Mouse (Mus musculus) frontal cortex, adult (tissue): ENCODE measurements around the gene Mllt6.
"Not testable (repeated sequence)": the region's sequence is repeated elsewhere in the genome, so short reads cannot be mapped to it uniquely, and the experiment has no call there.

Experiments
- ATAC-seq: cut with Nextera tagmentation; 2 replicates; pipeline ENCODE4 v1.9.2; 2017; ENCODE audit warnings: mild to moderate bottlenecking, moderate library complexity, mixed read lengths; ENCODE audit not compliant: low TSS enrichment

Mllt6 gene

DNA sequence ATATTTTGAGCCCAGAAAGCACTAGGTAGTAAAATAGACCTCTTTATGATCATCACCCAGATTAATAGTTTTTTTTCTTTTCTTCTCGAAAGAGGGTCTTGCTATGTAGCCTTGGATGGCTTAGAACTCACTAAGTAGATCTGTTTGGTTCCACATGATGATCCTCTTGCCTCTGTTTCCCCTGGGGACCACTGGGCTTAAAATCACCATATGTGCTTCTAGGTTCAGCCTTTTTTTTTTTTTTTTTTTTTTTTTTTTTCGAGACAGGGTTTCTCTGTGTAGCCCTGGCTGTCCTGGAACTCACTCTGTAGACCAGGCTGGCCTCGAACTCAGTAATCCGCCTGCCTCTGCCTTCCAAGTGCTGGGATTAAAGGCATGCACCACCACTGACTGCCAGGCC, 14.7 kb upstream of the Mllt6 start:
- not testable (repeated sequence) for ATAC-seq

GRCm38 (mm10) chr11:97650341-97650740, 12.9 kb upstream of the Mllt6 start:
- no peak for ATAC-seq

GRCm38 (mm10) chr11:97653376-97653775, 9.8 kb upstream of the Mllt6 start:
- ATAC-seq, result not testable (repeated sequence)

GRCm38 (mm10) chr11:97654210-97654609, 9.0 kb upstream of the Mllt6 start:
- no peak for ATAC-seq

DNA sequence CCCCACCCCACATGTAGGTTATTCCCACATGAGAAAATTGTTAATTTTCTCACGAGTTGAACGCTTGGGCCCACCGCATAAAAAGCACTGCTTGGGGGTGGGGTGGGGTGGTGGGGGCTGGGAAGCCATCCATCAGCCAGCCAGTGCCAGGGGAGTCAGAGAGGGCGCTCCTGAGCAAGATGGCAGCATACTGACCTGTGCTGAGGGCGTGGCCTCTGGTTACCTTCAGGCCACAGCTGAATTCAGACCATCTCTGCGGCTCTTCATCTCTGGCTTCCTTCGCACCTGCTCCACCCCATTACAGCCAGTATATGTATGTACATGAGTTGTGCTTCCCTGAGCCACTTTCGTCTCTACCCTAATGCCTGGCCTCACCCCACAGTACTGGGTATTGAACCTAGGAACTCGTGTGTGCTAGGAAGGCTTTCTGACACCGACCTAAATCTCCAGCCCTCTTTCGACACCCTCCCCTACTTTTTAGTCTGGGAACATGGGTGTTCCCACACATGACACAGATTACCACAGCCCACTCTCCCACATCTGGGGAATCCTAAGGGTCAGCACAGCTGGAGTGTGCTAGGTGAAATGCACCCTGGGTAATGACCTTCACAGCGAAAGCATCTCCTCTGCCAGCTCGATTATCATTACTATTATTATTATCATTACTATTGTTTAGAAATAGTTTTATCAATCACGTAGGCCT, 6.8 kb upstream of the Mllt6 start:
- ATAC-seq, result no peak

DNA sequence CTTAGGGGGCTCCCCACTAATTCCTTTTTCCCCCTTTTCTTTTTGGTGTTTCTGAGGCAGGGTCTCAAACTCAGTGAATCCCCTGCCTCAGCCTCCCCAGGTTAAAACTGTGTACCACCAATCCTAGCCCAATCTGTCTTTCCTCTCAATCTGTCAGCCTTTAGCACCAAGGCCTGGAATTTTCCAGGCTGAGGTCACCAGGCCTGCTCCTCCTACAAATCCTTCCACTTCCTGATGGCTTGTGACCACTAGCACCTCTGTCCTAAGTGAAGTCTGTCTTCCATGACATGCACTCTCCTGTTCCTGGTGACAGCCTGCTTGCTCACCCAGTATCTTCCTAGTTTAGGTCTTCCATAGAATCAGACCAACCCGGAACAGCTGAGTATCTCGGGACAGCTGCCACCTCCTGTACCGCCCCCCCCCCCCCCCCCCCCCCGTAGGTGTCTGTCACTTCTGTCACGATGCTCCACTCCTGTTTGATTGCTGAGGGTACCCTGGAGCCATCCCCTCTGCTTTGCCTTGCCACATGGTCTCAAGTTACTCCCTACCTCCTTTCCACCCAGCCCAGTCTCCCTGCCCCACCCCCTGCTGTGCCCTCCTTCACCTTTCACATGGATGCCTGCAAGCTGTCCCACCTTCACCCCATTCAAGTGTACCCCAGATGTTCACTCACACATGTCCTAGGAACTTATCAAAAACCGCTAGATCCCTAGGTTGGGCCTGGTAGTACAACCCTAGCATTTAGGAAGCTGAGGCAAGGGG, 5.8 kb upstream of the Mllt6 start:
- ATAC-seq, result no peak

DNA sequence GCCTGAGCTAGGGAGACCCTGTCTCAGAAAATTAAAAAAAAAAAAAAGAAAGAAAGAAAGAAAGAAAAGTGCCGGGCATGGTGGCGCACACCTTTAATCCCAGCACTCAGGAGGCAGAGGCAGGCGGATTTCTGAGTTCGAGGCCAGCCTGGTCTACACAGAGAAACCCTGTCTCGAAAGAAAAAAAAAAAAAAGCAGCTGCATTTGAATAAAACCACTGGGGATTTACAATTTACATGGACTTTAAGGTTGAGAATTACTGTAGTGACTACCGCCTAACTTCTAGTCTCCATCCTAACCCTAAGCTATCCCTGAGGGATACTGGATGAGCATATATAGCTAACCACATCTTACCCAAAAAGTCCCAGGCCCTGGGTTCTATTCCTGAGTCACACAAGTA, 5.2 kb upstream of the Mllt6 start:
- not testable (repeated sequence) for ATAC-seq

- ATAC-seq, result no peak
These were observed 4.4 kb upstream of the Mllt6 start for GRCm38 (mm10) chr11:97658751-97659266.

DNA sequence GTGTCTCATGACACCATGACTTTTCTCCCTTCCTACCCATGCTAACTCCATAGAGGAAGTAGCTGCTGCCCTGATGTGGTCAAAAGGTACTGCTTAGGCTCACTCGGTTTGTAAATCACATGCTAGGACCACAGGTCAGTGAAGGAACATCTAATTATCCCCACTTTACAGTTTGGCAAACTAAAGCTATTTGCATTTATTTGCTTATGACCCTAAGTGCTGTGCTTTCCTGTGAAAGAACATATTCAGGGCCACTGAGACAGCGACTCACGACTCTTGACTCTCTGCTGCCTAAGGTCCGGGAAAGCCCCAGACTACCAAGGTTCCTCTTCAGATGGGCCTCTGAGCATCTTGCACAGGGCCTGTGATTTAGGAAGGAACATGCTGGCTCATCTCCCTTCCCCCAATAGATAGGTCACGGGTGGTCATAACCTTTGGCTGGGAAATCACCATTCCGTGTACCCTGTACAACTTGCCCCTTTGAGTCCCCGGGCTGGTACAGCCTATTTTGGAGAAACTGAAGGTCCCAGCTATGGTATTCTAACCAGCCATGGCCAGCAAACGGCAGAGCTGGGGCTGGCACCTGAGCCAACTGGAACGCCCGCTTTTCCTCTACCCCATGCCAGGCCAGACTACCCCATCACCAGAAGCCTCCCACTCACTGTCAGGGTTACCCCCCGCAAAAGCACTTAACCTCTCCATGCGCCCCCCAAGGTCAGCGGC, 3.8 kb upstream of the Mllt6 start:
- ATAC-seq, result no peak

DNA sequence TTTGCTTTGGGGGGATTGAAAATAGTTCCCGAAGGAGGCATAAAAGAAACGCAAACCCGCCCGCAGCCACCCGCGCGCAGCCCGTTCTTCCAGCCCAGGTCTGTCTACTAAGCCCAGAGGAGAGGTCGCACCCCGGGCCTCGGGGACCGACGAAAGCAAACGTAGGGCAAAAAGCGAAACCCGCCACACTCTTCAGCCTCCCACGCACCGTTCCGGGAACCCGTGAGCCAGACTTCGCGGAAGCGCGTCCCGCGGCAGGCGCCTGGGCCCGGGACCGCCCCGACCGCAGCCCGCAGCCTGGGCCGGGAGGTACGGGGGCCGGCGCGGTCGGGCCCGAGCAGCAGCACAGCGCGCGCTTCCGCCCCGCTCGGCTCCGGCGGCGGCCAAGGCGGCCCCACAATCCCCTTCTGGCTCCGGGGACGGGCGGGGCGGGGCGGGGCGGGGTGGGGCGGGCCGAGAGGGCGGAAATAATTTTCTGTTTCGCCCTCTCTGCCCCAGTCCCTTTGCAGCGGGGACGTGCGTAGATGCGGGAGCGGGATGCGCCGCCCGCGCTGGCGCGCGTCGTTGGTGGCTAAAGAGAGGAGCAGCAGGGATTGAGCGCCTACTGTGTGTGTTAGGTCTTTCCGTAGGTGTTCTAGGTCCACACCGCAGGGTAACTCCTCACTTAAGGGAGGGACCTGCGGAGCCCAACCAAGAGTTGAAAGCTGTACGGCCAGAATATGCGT, 3.1 kb upstream of the Mllt6 start:
- ATAC-seq, result peak; percentile 58

- no peak for ATAC-seq
These were observed 2.2 kb upstream of the Mllt6 start for GRCm38 (mm10) chr11:97660734-97661647.

GRCm38 (mm10) chr11:97661648-97662133, 1.5 kb upstream of the Mllt6 start:
- no peak for ATAC-seq

- no peak for ATAC-seq
These were observed 864 bp upstream of the Mllt6 start for GRCm38 (mm10) chr11:97662207-97662892.

- ATAC-seq, result no peak
These were observed 519 bp downstream of the Mllt6 start for GRCm38 (mm10) chr11:97663528-97664338.

- ATAC-seq, result no peak
These were observed 1.1 kb downstream of the Mllt6 start for GRCm38 (mm10) chr11:97664339-97664665.

DNA sequence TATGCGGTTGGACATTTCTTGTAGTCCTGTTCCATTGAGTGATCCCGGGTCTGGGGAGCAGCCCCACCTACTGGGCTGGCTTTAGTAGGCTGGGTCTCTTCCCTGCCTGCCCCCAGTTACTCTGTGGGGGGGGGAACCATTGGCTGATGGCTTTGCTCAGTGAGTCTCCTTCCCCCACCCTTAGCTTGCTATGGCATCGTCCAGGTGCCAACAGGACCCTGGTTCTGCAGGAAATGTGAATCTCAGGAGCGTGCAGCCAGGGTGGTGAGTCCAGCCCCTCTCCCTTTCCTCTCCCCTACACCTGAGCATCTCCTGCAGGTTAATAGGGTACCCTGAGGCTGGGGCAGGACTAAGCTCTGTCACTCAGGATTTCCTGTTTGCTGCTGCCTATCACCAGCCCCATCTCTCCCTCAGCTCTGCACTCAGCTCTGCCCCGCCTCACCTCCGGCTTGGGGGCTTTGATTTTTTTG, 1.6 kb downstream of the Mllt6 start:
- no peak for ATAC-seq

DNA sequence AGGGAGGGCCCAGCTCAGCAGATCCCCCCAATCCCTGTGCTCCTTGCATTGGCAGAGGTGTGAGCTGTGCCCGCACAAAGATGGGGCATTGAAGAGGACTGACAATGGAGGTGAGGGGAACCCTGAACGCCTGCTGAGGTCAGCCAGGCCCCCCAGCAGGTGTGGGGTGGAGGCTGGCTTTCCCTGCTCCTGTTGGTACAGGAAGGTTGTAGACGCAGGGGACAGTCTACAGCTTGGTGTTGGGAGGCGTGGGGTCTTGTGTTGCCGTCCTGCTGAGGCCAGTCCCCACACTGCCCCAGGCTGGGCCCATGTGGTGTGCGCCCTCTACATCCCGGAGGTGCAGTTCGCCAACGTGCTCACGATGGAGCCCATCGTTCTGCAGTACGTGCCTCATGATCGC, 2.2 kb downstream of the Mllt6 start:
- ATAC-seq, result no peak

DNA sequence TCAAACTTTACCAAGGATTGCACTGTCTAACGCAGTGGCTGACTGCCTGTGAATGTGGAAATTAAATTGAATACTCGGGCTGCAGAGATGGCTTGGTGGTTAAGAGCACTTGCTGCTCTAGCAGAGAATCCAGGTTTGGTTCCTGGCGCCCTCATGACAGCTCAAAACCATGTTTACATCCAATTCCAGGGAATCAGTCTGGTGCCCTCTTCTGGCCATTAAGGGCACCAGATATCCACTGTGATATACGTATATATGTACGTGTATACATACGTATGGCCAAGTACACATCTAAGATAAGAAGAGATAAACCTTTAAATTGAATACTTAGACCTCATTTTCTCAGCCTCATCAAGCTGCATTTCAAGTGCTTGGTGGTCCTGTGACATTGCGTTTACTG, 3.0 kb downstream of the Mllt6 start:
- no peak for ATAC-seq

DNA sequence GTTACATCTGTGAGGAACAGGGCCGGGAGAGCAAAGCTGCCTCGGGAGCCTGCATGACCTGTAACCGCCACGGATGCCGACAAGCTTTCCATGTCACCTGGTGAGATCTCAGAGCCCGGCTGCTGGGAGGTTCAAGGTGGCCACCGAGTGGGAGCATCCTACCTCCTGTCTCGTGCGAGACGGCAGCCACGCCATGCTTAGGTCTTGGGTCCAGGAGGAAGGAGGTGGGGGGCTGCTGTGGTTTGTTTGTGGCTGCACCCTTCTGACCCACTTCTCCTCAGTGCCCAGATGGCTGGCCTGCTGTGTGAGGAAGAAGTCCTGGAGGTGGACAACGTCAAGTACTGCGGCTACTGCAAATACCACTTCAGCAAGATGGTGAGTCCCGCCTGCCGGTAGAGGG, 3.6 kb downstream of the Mllt6 start:
- no peak for ATAC-seq
